Mouse (Mus musculus) lung, embryonic 16.5 days (tissue): ENCODE results near the gene Ifnar1. TPM values are rescaled to one million over a fixed set of nuclear protein-coding genes. Genes with fewer than 3 reads are reported as not detected.
A peak's percentile ranks its signal among the peaks of the same experiment; 100 is the strongest.

Experiments used
- ATAC-seq: fragments of 200-750 bp; cut with Nextera tagmentation; 2 replicates; pipeline ENCODE4 v1.8.0; 2017; ENCODE audit warnings: low read depth, mild to moderate bottlenecking, moderate library complexity
- H3K27ac ChIP-seq: fragments of 300-500 bp; sonication (generic); 2 replicates; pipeline ENCODE4 v1.5.1; 2014; ENCODE audit warnings: mild to moderate bottlenecking, control low read depth, low read length
- H3K27me3 ChIP-seq: fragments of 300-500 bp; sonication (generic); 2 replicates; pipeline ENCODE4 v1.6.1; 2014; ENCODE audit warnings: low read depth, low read length, mixed read lengths; ENCODE audit not compliant: control insufficient read depth, insufficient read depth
- H3K36me3 ChIP-seq: fragments of 300-500 bp; sonication (generic); 2 replicates; pipeline ENCODE4 v1.6.1; 2014; ENCODE audit warnings: low read length; ENCODE audit not compliant: control insufficient read depth, insufficient read depth
- H3K4me1 ChIP-seq: fragments of 300-500 bp; sonication (generic); replicated peaks from 2 replicates; pipeline ENCODE4 v1.6.1; 2014; ENCODE audit warnings: low read length, mixed read lengths; ENCODE audit not compliant: control insufficient read depth, insufficient read depth
- H3K4me2 ChIP-seq: fragments of 300-500 bp; sonication (generic); 2 replicates; pipeline ENCODE4 v1.6.1; 2014; ENCODE audit warnings: low read depth, low read length, control low read depth
- H3K4me3 ChIP-seq: fragments of 300-500 bp; sonication (generic); 2 replicates; pipeline ENCODE4 v1.5.1; 2014; ENCODE audit warnings: mild to moderate bottlenecking, low read length, control low read depth
- H3K9ac ChIP-seq: fragments of 300-500 bp; sonication (generic); 2 replicates; pipeline ENCODE4 v1.6.1; 2014; ENCODE audit warnings: low read length, control low read depth
- H3K9me3 ChIP-seq: fragments of 300-500 bp; sonication (generic); 2 replicates; pipeline ENCODE4 v1.6.1; 2016; ENCODE audit warnings: low read length; ENCODE audit not compliant: control insufficient read depth
- WGBS: fragments of 180-500 bp; shearing (Covaris S2); extraction: QIAGEN DNeasy Blood & Tissue Kit; methylation state at CpG from one replicate; pipeline ENCODE4 v1.1.7; 2014; 5-methylcytosine and 5-hydroxymethylcytosine counted together
- polyA plus RNA-seq: library from polyadenylated mRNA; unstranded; fragments of >200 nt; fragmentation: Nextera tagmentation; extraction: Ambion mirVana; gene quantifications from 2 replicates; pipeline ENCODE4 v1.2.1, GENCODE M21; 2015

Ifnar1 gene
- polyA plus RNA-seq, 1 experiment from 2014 or later = 65.0 TPM

- H3K27ac ChIP-seq = no peak overlapping the region
- H3K27me3 ChIP-seq = no peaks in the 10 kb centered on the region
- H3K36me3 ChIP-seq = no peaks in the 10 kb centered on the region
- no peak overlapping the region for H3K4me3 ChIP-seq
- no peak overlapping the region for H3K9ac ChIP-seq
- peaks cover 1% of the 10 kb centered on the region for H3K4me1 ChIP-seq
- ATAC-seq = no peak
- WGBS = 53% methylated on average over 5 of the region's 5 CpGs
- no peaks in the 10 kb centered on the region for H3K9me3 ChIP-seq
- no peak overlapping the region for H3K4me2 ChIP-seq
These were observed 26.1 kb upstream of the Ifnar1 start for GRCm38 (mm10) chr16:91458976-91459375.

GRCm38 (mm10) chr16:91459396-91459795, 25.6 kb upstream of the Ifnar1 start:
- 82% methylated on average over 3 of the region's 3 CpGs for WGBS
- no peak overlapping the region for H3K9ac ChIP-seq
- no peak overlapping the region for H3K4me2 ChIP-seq
- H3K27ac ChIP-seq = no peak overlapping the region
- H3K4me3 ChIP-seq = no peak overlapping the region
- peaks cover 5% of the 10 kb centered on the region for H3K4me1 ChIP-seq
- no peaks in the 10 kb centered on the region for H3K9me3 ChIP-seq
- ATAC-seq = no peak
- H3K36me3 ChIP-seq = no peaks in the 10 kb centered on the region
- no peaks in the 10 kb centered on the region for H3K27me3 ChIP-seq

- H3K4me2 ChIP-seq = no peak overlapping the region
- ATAC-seq = no peak
- 0 out of 2 replicates have a peak overlapping the region, but pooled peaks have one; percentile 67 for H3K27ac ChIP-seq
- peaks cover 5% of the 10 kb centered on the region for H3K4me1 ChIP-seq
- no peaks in the 10 kb centered on the region for H3K36me3 ChIP-seq
- WGBS = 69% methylated on average over 11 of the region's 11 CpGs
- H3K27me3 ChIP-seq = no peaks in the 10 kb centered on the region
- H3K9me3 ChIP-seq = no peaks in the 10 kb centered on the region
- H3K4me3 ChIP-seq = no peak overlapping the region
- no peak overlapping the region for H3K9ac ChIP-seq
These were observed 25.1 kb upstream of the Ifnar1 start for GRCm38 (mm10) chr16:91459841-91460370.

- Histone ChIP-seq H3K4me1 (peaks cover 9% of the 10 kb centered on the region), H3K27ac (peak overlapping the region; percentile 67), H3K4me3 (no peak overlapping the region; the same call in 1 of the 2 replicates), H3K4me2 (peak overlapping the region; percentile 19), H3K9ac (no peak overlapping the region), H3K27me3 (no peaks in the 10 kb centered on the region), H3K36me3 (no peaks in the 10 kb centered on the region), H3K9me3 (no peaks in the 10 kb centered on the region)
- no peak for ATAC-seq
- WGBS = 59% methylated on average over 11 of the region's 11 CpGs
These were observed 23.9 kb upstream of the Ifnar1 start for GRCm38 (mm10) chr16:91461066-91461638.

- Histone ChIP-seq H3K27me3 (no peaks in the 10 kb centered on the region), H3K4me3 (no peak overlapping the region), H3K9me3 (no peaks in the 10 kb centered on the region), H3K27ac (peak overlapping the region; percentile 34), H3K9ac (no peak overlapping the region), H3K4me2 (no peak overlapping the region), H3K36me3 (no peaks in the 10 kb centered on the region), H3K4me1 (peaks cover 13% of the 10 kb centered on the region)
- ATAC-seq = no peak
- whole genome bisulfite sequencing = 43% methylated on average over 9 of the region's 9 CpGs
These were observed 23.3 kb upstream of the Ifnar1 start for GRCm38 (mm10) chr16:91461773-91462181.

- H3K4me3 ChIP-seq = no peak overlapping the region
- no peak overlapping the region for H3K27ac ChIP-seq
- H3K9me3 ChIP-seq = no peaks in the 10 kb centered on the region
- WGBS = 67% methylated on average over 3 of the region's 3 CpGs
- H3K4me2 ChIP-seq = no peak overlapping the region
- no peaks in the 10 kb centered on the region for H3K36me3 ChIP-seq
- no peak overlapping the region for H3K9ac ChIP-seq
- H3K4me1 ChIP-seq = peaks cover 15% of the 10 kb centered on the region
- no peaks in the 10 kb centered on the region for H3K27me3 ChIP-seq
- no peak for ATAC-seq
These were observed 22.4 kb upstream of the Ifnar1 start for GRCm38 (mm10) chr16:91462644-91463043.

- H3K27me3 ChIP-seq = no peaks in the 10 kb centered on the region
- H3K9ac ChIP-seq = no peak overlapping the region
- ATAC-seq = no peak
- H3K36me3 ChIP-seq = no peaks in the 10 kb centered on the region
- WGBS = 75% methylated on average over 2 of the region's 2 CpGs
- H3K4me1 ChIP-seq = peaks cover 15% of the 10 kb centered on the region
- no peaks in the 10 kb centered on the region for H3K9me3 ChIP-seq
- no peak overlapping the region for H3K4me3 ChIP-seq
- no peak overlapping the region for H3K27ac ChIP-seq
- no peak overlapping the region for H3K4me2 ChIP-seq
These were observed 21.6 kb upstream of the Ifnar1 start for GRCm38 (mm10) chr16:91463400-91463799.

GRCm38 (mm10) chr16:91463836-91464400, 21.1 kb upstream of the Ifnar1 start:
- no peaks in the 10 kb centered on the region for H3K9me3 ChIP-seq
- H3K4me3 ChIP-seq = peak overlapping the region; percentile 72
- H3K27ac ChIP-seq = peak overlapping the region; percentile 89
- no peaks in the 10 kb centered on the region for H3K36me3 ChIP-seq
- ATAC-seq = no peak
- peak overlapping the region; percentile 95 for H3K4me2 ChIP-seq
- H3K9ac ChIP-seq = peak overlapping the region; percentile 71
- 81% methylated on average over 4 of the region's 4 CpGs for WGBS
- H3K4me1 ChIP-seq = peaks cover 15% of the 10 kb centered on the region
- no peaks in the 10 kb centered on the region for H3K27me3 ChIP-seq

GRCm38 (mm10) chr16:91464594-91465504, 20.2 kb upstream of the Ifnar1 start:
- peak overlapping the region; percentile 80 for H3K9ac ChIP-seq
- no peaks in the 10 kb centered on the region for H3K9me3 ChIP-seq
- 3% methylated on average over 44 of the region's 44 CpGs for WGBS
- peak; percentile 97 for ATAC-seq
- peaks cover 15% of the 10 kb centered on the region for H3K4me1 ChIP-seq
- H3K4me3 ChIP-seq = peak overlapping the region; percentile 72
- no peaks in the 10 kb centered on the region for H3K27me3 ChIP-seq
- H3K4me2 ChIP-seq = peak overlapping the region; percentile 95
- H3K27ac ChIP-seq = peak overlapping the region; percentile 89
- no peaks in the 10 kb centered on the region for H3K36me3 ChIP-seq
